Mouse (Mus musculus) neural tube, embryonic 11.5 days (tissue): Measurements from ENCODE around the gene Sorcs1. TPM values are rescaled to one million over a fixed set of nuclear protein-coding genes. Genes with fewer than 3 reads are reported as not detected.

Experiments
- ATAC-seq: fragments of 200-750 bp; cut with Nextera tagmentation; 2 replicates; pipeline ENCODE4 v1.8.0; 2017; ENCODE audit warnings: moderate number of reproducible peaks, mild to moderate bottlenecking, moderate TSS enrichment, moderate library complexity; ENCODE audit not compliant: insufficient read depth, low FRiP score, low TSS enrichment
- DNase-seq: peaks from one replicate; pipeline ENCODE4 v3.0.0-alpha.2; 2015; ENCODE audit warnings: low spot score
- H3K27ac ChIP-seq: fragments of 300-500 bp; sonication (generic); 2 replicates; pipeline ENCODE4 v1.5.1; 2014; ENCODE audit warnings: low read depth, mild to moderate bottlenecking, low read length
- H3K27me3 ChIP-seq: fragments of 300-500 bp; sonication (generic); 2 replicates; pipeline ENCODE4 v1.6.1; 2014; ENCODE audit warnings: mild to moderate bottlenecking, low read length, mixed read lengths; ENCODE audit not compliant: control insufficient read depth, insufficient read depth
- H3K36me3 ChIP-seq: fragments of 300-500 bp; sonication (generic); 2 replicates; pipeline ENCODE4 v1.6.1; 2014; ENCODE audit warnings: mild to moderate bottlenecking, low read length, moderate library complexity, mixed read lengths; ENCODE audit not compliant: control insufficient read depth, insufficient read depth
- H3K4me1 ChIP-seq: fragments of 300-500 bp; sonication (generic); 2 replicates; pipeline ENCODE4 v1.6.1; 2014; ENCODE audit warnings: low read length, mixed read lengths; ENCODE audit not compliant: control insufficient read depth, insufficient read depth
- H3K4me2 ChIP-seq: fragments of 300-500 bp; sonication (generic); 2 replicates; pipeline ENCODE4 v1.6.1; 2014; ENCODE audit warnings: low read depth, mild to moderate bottlenecking, moderate library complexity
- H3K4me3 ChIP-seq: fragments of 300-500 bp; sonication (generic); 2 replicates; pipeline ENCODE4 v1.5.1; 2014; ENCODE audit warnings: low read depth, low read length
- H3K9ac ChIP-seq: fragments of 300-500 bp; sonication (generic); 2 replicates; pipeline ENCODE4 v1.6.1; 2014; ENCODE audit warnings: mild to moderate bottlenecking, low read length
- H3K9me3 ChIP-seq: fragments of 300-500 bp; sonication (generic); 2 replicates; pipeline ENCODE4 v1.6.1; 2016; ENCODE audit warnings: low read length; ENCODE audit not compliant: control insufficient read depth
- WGBS: fragments of 180-500 bp; shearing (Covaris S2); extraction: QIAGEN DNeasy Blood & Tissue Kit; methylation state at CpG from one replicate; pipeline ENCODE4 v1.1.7; 2014; 5-methylcytosine and 5-hydroxymethylcytosine counted together
- polyA plus RNA-seq: library from polyadenylated mRNA; unstranded; fragments of >200 nt; fragmentation: Nextera tagmentation; extraction: Ambion mirVana; gene quantifications from 2 replicates; pipeline ENCODE4 v1.2.1, GENCODE M21; 2014

The Sorcs1 gene
- polyA plus RNA-seq, 1 experiment from 2014 or later, result 2.9 TPM

DNA sequence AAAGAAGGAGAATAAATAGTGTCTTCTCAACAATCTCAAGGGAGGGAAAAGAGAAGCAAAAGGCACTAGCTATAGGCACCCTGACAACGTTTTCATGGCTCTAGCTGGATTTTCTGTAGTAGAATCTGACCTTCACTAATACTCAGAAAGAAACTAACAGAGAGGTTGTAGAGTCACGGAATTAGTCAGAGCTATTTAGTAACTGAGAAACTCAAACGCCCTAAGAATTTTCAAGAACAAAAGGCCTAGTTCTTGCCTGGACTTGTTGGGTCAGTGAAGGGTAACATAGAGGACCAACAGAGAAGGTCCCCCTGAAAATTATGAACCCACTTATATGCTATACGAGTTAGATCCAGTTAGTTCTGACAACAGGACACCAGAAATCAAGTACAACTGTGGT, 81.1 kb downstream of the Sorcs1 start:
- Histone ChIP-seq H3K36me3 (no peaks in the 10 kb centered on the region), H3K4me2 (no peak overlapping the region), H3K27ac (no peak overlapping the region), H3K27me3 (no peaks in the 10 kb centered on the region), H3K4me3 (no peak overlapping the region), H3K9ac (no peak overlapping the region), H3K4me1 (no peaks in the 10 kb centered on the region), H3K9me3 (no peaks in the 10 kb centered on the region)
- no peak for DNase-seq
- no peak for ATAC-seq
- WGBS, result 86% methylated on average over 4 of the region's 4 CpGs

DNA sequence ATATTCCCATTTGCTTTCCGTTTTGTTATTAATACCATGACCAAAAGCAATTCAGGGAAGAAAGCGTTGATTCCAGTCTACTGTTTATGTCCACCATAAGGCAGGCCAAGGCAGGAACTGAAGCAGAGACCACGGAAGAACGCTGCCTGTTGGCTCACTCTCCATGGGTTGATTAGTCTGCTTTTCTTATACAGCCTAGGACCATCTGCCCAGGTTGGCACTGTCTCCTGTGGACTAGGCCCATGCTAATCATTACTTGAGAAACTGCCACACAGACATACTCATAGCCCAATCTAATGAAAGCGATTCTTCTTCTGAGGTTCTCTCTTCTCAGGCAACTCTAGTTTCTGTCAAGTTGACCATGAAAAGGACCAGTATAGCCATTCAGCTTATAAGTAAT, 92.3 kb downstream of the Sorcs1 start:
- ATAC-seq (no peak), DNase-seq (no peak)
- Histone ChIP-seq H3K27ac (no peak overlapping the region), H3K9ac (no peak overlapping the region), H3K9me3 (no peaks in the 10 kb centered on the region), H3K4me1 (no peaks in the 10 kb centered on the region), H3K36me3 (no peaks in the 10 kb centered on the region), H3K27me3 (no peaks in the 10 kb centered on the region), H3K4me2 (no peak overlapping the region), H3K4me3 (no peak overlapping the region)
- 93% methylated on average over 5 of the region's 5 CpGs for WGBS

DNA sequence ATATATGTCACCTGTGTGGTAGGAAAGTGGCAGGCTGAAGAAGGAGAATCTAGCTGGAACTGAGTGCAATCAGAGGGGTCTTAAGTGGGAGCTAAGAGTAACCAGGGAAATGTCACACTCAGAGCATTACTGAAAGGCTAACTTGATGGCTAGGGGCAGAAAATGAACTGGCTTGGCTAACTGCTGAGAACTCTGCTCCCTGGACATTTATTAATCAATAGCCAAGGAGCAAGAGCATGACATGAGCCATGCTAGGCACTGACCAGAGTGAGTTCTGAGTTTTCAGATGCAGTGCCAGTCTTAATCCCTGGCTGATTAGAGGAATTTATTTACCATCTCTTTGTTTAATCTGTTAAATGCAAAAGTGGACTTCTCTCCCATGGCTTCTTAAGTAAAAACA, 95.5 kb downstream of the Sorcs1 start:
- H3K9ac ChIP-seq, result no peak overlapping the region
- no peak overlapping the region for H3K27ac ChIP-seq
- DNase-seq (no peak), ATAC-seq (no peak)
- H3K4me2 ChIP-seq, result no peak overlapping the region
- no peaks in the 10 kb centered on the region for H3K27me3 ChIP-seq
- no peaks in the 10 kb centered on the region for H3K4me1 ChIP-seq
- no peaks in the 10 kb centered on the region for H3K36me3 ChIP-seq
- H3K4me3 ChIP-seq, result no peak overlapping the region
- H3K9me3 ChIP-seq, result no peaks in the 10 kb centered on the region

DNA sequence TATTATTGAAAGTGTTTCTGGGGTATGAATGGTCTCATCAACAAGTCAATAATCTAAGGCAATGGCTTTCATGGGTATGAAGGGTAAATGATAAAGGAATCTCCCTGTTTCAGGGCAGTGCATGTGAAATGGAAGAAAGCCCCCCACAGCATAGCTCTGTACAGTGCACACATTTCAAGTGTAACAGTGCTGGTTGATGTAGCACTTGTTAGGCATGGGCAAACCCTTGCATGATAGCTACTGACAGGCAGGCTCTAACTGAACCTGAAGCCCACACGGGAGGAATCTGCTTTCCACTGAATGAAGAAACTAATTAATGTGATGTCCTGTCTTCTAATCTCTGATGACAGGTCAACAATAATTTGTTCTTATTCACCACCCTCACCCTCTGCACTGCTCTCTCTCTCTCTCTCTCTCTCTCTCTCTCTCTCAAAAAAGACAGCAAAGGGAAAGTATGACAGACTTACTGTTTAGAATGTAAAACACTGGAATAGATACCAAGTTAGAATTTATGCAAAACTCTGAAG, 108.7 kb downstream of the Sorcs1 start:
- H3K4me2 ChIP-seq, result no peak overlapping the region
- H3K9ac ChIP-seq, result no peak overlapping the region
- no peak for DNase-seq
- H3K4me3 ChIP-seq, result no peak overlapping the region
- WGBS, result 81% methylated on average over 1 of the region's 1 CpGs
- no peak overlapping the region for H3K27ac ChIP-seq
- H3K27me3 ChIP-seq, result no peaks in the 10 kb centered on the region
- no peaks in the 10 kb centered on the region for H3K4me1 ChIP-seq
- ATAC-seq, result no peak
- H3K36me3 ChIP-seq, result no peaks in the 10 kb centered on the region
- no peaks in the 10 kb centered on the region for H3K9me3 ChIP-seq

DNA sequence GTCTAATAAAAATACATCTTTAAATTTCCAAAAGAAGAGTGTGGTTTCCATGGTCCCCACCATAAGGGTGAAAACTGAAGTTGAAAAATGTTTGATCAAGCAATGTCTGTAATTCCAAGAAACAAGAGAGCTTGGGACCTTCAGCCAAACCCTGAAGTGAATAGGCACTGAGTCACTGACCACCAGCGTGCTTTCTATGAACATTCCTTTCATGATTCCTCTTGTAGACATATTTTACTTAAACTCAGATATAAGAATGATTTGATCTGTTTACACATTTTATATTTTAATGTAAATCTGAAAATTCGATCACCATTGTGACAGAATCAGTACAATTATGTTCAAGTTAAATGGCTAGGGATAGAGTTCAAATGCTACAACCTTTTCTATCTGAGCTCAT, 112.1 kb downstream of the Sorcs1 start:
- DNase-seq (no peak), ATAC-seq (no peak)
- Histone ChIP-seq H3K27ac (no peak overlapping the region), H3K4me2 (no peak overlapping the region), H3K9me3 (no peaks in the 10 kb centered on the region), H3K4me3 (no peak overlapping the region), H3K36me3 (no peaks in the 10 kb centered on the region), H3K4me1 (no peaks in the 10 kb centered on the region), H3K9ac (no peak overlapping the region), H3K27me3 (no peaks in the 10 kb centered on the region)
- WGBS, result 86% methylated on average over 2 of the region's 2 CpGs

DNA sequence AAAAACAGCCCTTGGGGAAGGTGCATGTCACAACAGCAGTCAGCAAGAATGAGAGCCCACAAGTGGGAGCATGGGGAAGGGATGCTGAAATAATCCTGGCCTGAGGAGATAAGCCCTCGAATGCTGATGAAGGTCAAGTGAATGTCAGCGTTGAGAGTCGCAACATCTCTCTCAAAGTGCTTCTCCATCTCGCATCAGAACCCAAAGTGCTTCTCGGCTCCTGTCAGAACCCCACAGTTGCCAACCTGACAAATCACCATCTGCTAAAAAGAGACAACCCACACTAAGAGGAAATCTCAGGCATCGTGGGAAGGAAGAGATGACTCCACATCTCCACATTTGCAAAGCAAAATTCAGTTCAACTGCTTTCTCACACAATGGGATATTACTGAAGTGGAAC, 119.7 kb downstream of the Sorcs1 start:
- no peak for DNase-seq
- H3K9ac ChIP-seq, result no peak overlapping the region
- no peaks in the 10 kb centered on the region for H3K9me3 ChIP-seq
- H3K36me3 ChIP-seq, result no peaks in the 10 kb centered on the region
- no peak overlapping the region for H3K27ac ChIP-seq
- no peak for ATAC-seq
- no peaks in the 10 kb centered on the region for H3K4me1 ChIP-seq
- H3K4me3 ChIP-seq, result no peak overlapping the region
- H3K4me2 ChIP-seq, result no peak overlapping the region
- 62% methylated on average over 6 of the region's 6 CpGs for WGBS
- no peaks in the 10 kb centered on the region for H3K27me3 ChIP-seq

DNA sequence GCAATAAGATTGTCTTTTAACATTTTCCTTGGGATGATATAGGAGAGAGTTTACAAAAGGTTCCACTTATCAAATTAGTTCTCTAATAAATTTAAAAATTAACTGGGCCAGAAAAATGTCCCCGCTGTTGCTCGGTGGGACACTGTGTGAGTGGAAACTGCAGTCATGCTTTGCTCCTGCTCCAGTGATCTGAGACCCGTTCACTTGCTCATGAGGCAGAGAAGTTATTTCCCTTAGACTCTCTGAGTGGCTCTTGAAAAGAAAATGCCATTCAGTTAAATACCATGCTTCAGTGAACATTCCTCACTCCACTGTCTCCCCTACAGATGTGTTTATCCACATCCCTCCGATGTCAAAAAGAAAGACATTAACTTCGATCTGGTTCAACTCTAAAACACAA, 144.4 kb downstream of the Sorcs1 start:
- ATAC-seq (no peak), DNase-seq (no peak)
- H3K4me1 ChIP-seq, result no peaks in the 10 kb centered on the region
- no peaks in the 10 kb centered on the region for H3K27me3 ChIP-seq
- no peak overlapping the region for H3K4me2 ChIP-seq
- H3K4me3 ChIP-seq, result no peak overlapping the region
- no peak overlapping the region for H3K27ac ChIP-seq
- H3K9me3 ChIP-seq, result no peaks in the 10 kb centered on the region
- H3K36me3 ChIP-seq, result no peaks in the 10 kb centered on the region
- 65% methylated on average over 5 of the region's 5 CpGs for WGBS
- H3K9ac ChIP-seq, result no peak overlapping the region

DNA sequence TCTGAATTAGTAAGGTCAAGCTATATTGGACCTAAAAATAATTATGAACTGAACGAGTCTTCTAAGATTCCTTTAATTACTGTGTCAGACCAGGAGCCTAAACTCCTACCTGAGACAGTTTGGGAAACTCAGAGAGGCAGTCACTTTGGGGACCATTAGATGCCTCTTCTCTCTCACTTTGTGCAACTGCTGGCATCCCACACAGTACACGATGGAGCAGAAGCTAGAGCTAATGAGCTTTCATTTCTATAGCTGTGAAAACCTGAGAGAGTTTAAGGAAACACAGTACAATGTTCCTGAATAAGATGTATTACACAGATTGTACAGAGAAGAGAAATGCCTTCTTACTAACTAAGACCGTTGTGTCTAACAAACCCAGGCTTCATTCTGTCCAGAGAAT, 150.6 kb downstream of the Sorcs1 start:
- ATAC-seq (no peak), DNase-seq (no peak)
- H3K27me3 ChIP-seq, result no peaks in the 10 kb centered on the region
- H3K36me3 ChIP-seq, result no peaks in the 10 kb centered on the region
- H3K27ac ChIP-seq, result no peak overlapping the region
- WGBS, result 94% methylated on average over 3 of the region's 3 CpGs
- H3K9ac ChIP-seq, result no peak overlapping the region
- H3K4me1 ChIP-seq, result no peaks in the 10 kb centered on the region
- H3K9me3 ChIP-seq, result no peaks in the 10 kb centered on the region
- no peak overlapping the region for H3K4me2 ChIP-seq
- H3K4me3 ChIP-seq, result no peak overlapping the region

DNA sequence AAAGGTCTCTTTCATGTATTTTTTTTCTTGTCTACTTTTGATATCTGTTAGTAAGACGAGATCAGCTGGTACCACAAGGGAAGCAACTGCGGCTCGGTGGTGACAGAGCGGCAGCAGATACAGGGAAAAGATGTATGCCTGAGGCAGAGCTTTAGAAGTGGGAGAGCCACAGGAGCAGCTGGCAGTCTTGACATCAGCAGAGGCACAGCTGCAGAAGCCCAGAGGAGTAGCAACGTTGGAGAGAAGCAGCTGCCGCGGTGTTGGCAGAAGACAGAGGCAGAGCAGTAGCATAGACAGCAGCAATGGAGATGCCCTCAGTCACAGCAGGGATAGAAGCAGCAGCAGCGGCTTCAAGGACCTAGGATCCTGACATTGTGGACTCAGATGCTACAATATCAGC, 152.4 kb downstream of the Sorcs1 start:
- H3K9me3 ChIP-seq, result no peaks in the 10 kb centered on the region
- DNase-seq (no peak), ATAC-seq (no peak)
- H3K4me1 ChIP-seq, result no peaks in the 10 kb centered on the region
- no peak overlapping the region for H3K9ac ChIP-seq
- H3K27me3 ChIP-seq, result no peaks in the 10 kb centered on the region
- 82% methylated on average over 8 of the region's 8 CpGs for WGBS
- H3K27ac ChIP-seq, result no peak overlapping the region
- no peaks in the 10 kb centered on the region for H3K36me3 ChIP-seq
- H3K4me2 ChIP-seq, result no peak overlapping the region
- no peak overlapping the region for H3K4me3 ChIP-seq
